Mouse (Mus musculus) v-Abl transformed pro-B cells (cell line): Measurements from ENCODE around the gene Vmn2r98.
"Not testable (repeated sequence)": the region's sequence is repeated elsewhere in the genome, so short reads cannot be mapped to it uniquely, and the experiment has no call there.

Experiments used
- in situ Hi-C, 2 experiments: fragments of 400-800 bp; cut with MboI; formaldehyde crosslinking; loops; one replicate each; pipeline ENCODE4 v1.15.1; 2025; ENCODE audit not compliant: unreplicated experiment in 2 of 2

Gene Vmn2r98

DNA sequence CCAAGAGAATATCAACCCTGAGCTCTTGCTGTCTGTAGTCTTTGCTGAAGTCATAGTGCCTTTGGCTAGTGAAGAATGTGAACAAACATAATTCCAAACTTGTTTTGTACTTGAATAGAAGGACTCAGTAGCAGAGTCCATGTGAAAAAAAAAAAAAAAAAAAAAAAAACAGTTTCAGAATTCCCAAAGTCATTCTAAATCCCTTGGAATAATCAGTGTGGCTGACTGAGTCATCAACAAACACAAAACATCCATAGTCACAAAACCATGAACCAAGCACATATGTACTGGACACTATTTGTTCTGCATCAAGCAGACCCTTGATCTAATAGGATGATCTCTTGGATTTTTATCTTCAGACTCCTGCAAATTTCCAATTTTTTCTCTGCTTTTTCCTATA is at the start of gene Vmn2r98:
Gene Vmn2r98, plus strand, starts transcription at position 301 of the 400 bp plus-strand sequence.
- in situ Hi-C loops = not testable (repeated sequence)

DNA sequence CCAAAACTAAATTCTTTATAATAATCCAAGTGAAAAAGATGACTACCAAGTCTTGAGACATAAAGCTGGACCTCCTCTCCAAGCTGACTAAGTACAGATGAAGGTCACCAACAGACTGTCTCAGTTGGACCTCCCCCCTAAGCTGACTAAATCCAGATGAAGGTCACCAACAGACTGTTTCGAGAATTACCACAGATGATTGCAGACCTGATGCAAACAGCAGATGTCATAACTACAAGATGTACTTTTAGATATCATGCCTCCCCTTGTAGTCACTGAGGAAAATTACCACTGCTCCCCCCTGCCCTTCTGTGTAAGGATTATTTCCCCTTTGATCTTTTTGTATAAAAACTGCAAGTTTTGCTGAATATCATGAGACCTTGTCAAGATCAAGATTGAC is 21.8 kb upstream of the Vmn2r98 start:
- in situ Hi-C loops = not testable (repeated sequence)

DNA sequence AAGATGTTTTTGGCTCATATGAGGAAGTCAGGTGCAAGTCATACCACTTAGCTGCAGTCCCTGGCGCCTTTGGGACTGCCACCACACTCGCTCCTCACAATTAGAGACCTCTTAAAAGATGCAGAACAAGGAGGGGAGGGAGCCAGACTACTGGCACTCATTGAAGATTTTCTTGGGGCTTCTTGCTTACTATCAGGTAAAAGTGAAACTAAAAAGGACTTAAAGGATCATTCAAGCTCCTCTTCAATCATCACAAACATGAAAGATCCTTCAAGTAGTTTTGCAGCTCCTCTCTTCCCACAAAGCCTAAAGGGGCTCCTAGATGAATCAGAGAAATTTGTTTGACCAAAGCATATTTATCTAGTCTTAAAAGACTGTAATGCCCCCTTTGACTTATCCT is 21.3 kb upstream of the Vmn2r98 start:
- in situ Hi-C loops = no loop called here

DNA sequence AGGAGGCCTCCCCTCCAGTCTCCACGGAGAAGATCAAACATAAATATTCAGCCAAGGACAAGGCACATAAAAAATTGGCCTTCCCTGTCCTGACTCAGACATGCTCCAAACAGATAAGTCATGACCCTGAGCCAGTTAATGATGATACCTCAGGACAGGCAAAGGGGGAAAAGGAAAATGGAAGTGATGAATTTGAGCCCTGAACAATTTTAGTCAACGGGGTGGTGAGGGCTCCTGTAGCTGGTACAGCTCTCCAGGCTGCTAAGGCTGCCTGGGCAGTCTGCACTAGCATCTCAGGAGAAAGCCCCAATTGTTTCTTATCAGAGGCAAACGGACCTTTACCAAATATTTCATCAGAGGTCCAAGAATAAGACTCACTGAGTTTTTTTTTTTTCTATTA is 20.5 kb upstream of the Vmn2r98 start:
- in situ Hi-C loops = no loop called here
